Mouse (Mus musculus) liver, postnatal 0 days (tissue): ENCODE measurements at regions not wholly inside any gene's neighbourhood (a gene's known extent, or its start where the extent isn't known, plus 50 kb on each side); places are given as distances from the start of the nearest gene placed in this dataset.

ENCODE experiments used
- CTCF ChIP-seq: sonication (generic); IDR thresholded peaks from 2 replicates; pipeline ENCODE4 v1.5.1; 2016; ENCODE audit warnings: antibody characterized with exemption, low read depth
- EP300 ChIP-seq: IDR thresholded peaks from 2 replicates; pipeline ENCODE4 v1.6.1; 2016; ENCODE audit warnings: antibody characterized with exemption, low read depth, mild to moderate bottlenecking

- TF ChIP-seq CTCF (no peak), EP300 (no peak)
These were observed 106.2 kb upstream of the Slc1a3 start for GRCm38 (mm10) chr15:8816501-8817368.
